Mouse (Mus musculus) embryo, embryonic 10 days (tissue): Measurements from ENCODE around the gene Ppm1h.
A peak's percentile ranks its signal among the peaks of the same experiment; 100 is the strongest.

ENCODE experiments used
- DNase-seq: peaks from one replicate; pipeline ENCODE4 v3.0.0-alpha.2; 2015; ENCODE audit warnings: low spot score

Gene Ppm1h

GRCm38 (mm10) chr10:122980123-122980522 is 301.6 kb downstream of the Ppm1h start:
- no peak for DNase-seq

- no peak for DNase-seq
Observed at GRCm38 (mm10) chr10:122982909-122983578, 304.5 kb downstream of the Ppm1h start.

- DNase-seq, result no peak
Observed at GRCm38 (mm10) chr10:122983579-122984530, 305.3 kb downstream of the Ppm1h start.

GRCm38 (mm10) chr10:122984531-122985251 is 306.1 kb downstream of the Ppm1h start:
- no peak for DNase-seq

- peak; percentile 63 for DNase-seq
Observed at GRCm38 (mm10) chr10:122985252-122985514, 306.6 kb downstream of the Ppm1h start.

GRCm38 (mm10) chr10:122985515-122986319 is 307.2 kb downstream of the Ppm1h start:
- peak; percentile 87 for DNase-seq

- DNase-seq, result peak; percentile 88
Observed at GRCm38 (mm10) chr10:122986320-122987225, 308.0 kb downstream of the Ppm1h start.

- DNase-seq, result peak; percentile 67
Observed at GRCm38 (mm10) chr10:122987671-122988128, 309.1 kb downstream of the Ppm1h start.

- DNase-seq, result no peak
Observed at GRCm38 (mm10) chr10:122988372-122988771, 309.8 kb downstream of the Ppm1h start.

GRCm38 (mm10) chr10:122989916-122990315 is 311.4 kb downstream of the Ppm1h start:
- no peak for DNase-seq

GRCm38 (mm10) chr10:122990606-122991005 is 312.0 kb downstream of the Ppm1h start:
- no peak for DNase-seq

GRCm38 (mm10) chr10:122991053-122991452 is 312.5 kb downstream of the Ppm1h start:
- no peak for DNase-seq

- DNase-seq, result no peak
Observed at GRCm38 (mm10) chr10:122991648-122992047, 313.1 kb downstream of the Ppm1h start.

- DNase-seq, result no peak
Observed at GRCm38 (mm10) chr10:122994402-122995107, 316.0 kb downstream of the Ppm1h start.
